Mouse (Mus musculus) heart, embryonic 11.5 days (tissue): ENCODE data around the gene Trpm5. TPM values are rescaled to one million over a fixed set of nuclear protein-coding genes. Genes with fewer than 3 reads are reported as not detected.

Source experiments
- ATAC-seq: fragments of 200-750 bp; cut with Nextera tagmentation; replicated peaks from 2 replicates; pipeline ENCODE4 v1.8.0; 2017; ENCODE audit warnings: moderate library complexity; ENCODE audit not compliant: insufficient number of reproducible peaks, low FRiP score, low TSS enrichment
- H3K27ac ChIP-seq: fragments of 300-500 bp; sonication (generic); 2 replicates; pipeline ENCODE4 v1.5.1; 2014; ENCODE audit warnings: mild to moderate bottlenecking, low read depth, low read length
- H3K27me3 ChIP-seq: fragments of 300-500 bp; sonication (generic); 2 replicates; pipeline ENCODE4 v1.6.1; 2014; ENCODE audit warnings: mild to moderate bottlenecking, low read length, mixed read lengths; ENCODE audit not compliant: control insufficient read depth, insufficient read depth
- H3K36me3 ChIP-seq: fragments of 300-500 bp; sonication (generic); 2 replicates; pipeline ENCODE4 v1.6.1; 2014; ENCODE audit warnings: mild to moderate bottlenecking, low read length, moderate library complexity, mixed read lengths; ENCODE audit not compliant: control insufficient read depth, insufficient read depth
- H3K4me1 ChIP-seq: fragments of 300-500 bp; sonication (generic); 2 replicates; pipeline ENCODE4 v1.6.1; 2014; ENCODE audit warnings: low read length; ENCODE audit not compliant: control insufficient read depth, insufficient read depth
- H3K4me2 ChIP-seq: fragments of 300-500 bp; sonication (generic); 2 replicates; pipeline ENCODE4 v1.6.1; 2014; ENCODE audit warnings: mild to moderate bottlenecking, moderate library complexity
- H3K4me3 ChIP-seq: fragments of 300-500 bp; sonication (generic); 2 replicates; pipeline ENCODE4 v1.5.1; 2014; ENCODE audit warnings: low read depth, low read length
- H3K9ac ChIP-seq: fragments of 300-500 bp; sonication (generic); 2 replicates; pipeline ENCODE4 v1.6.1; 2014; ENCODE audit warnings: mild to moderate bottlenecking, low read depth, low read length, moderate library complexity
- H3K9me3 ChIP-seq: fragments of 300-500 bp; sonication (generic); replicated peaks from 2 replicates; pipeline ENCODE4 v1.6.1; 2016; ENCODE audit warnings: low read length; ENCODE audit not compliant: control insufficient read depth
- WGBS: fragments of 180-500 bp; shearing (Covaris S2); extraction: QIAGEN DNeasy Blood & Tissue Kit; methylation state at CpG from one replicate; pipeline ENCODE4 v1.1.7; 2014; ENCODE audit not compliant: insufficient replicate concordance; 5-methylcytosine and 5-hydroxymethylcytosine counted together
- polyA plus RNA-seq: library from polyadenylated mRNA; unstranded; fragments of >200 nt; fragmentation: Nextera tagmentation; extraction: Ambion mirVana; gene quantifications from 2 replicates; pipeline ENCODE4 v1.2.1, GENCODE M21; 2014

Trpm5 gene
- polyA plus RNA-seq, 1 experiment from 2014 or later: 2.4 TPM

DNA sequence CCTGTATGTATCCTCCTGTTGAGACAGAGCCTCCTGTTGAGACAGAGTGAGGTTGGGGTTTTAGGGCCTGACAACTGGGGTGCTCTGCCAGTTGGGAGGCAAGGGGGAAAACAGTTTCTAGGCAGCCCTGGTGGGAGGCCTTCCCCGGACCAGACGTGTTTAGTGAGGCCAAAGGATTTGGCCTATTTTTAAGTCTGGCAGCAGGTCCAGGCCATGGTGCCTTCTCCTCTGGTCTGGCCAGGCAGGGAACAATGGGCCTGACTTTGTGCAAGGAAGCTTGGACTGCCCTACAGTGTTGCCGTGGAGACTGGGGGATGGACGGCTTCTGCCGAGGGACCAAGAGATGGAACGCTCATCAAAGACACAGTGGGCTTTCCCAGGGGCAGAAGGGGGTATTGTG, 30.2 kb downstream of the Trpm5 start:
- H3K9ac ChIP-seq: no peak overlapping the region
- ATAC-seq: no peak
- no peaks in the 10 kb centered on the region for H3K9me3 ChIP-seq
- peaks cover 54% of the 10 kb centered on the region for H3K36me3 ChIP-seq
- peaks cover 17% of the 10 kb centered on the region for H3K4me1 ChIP-seq
- no peak overlapping the region for H3K4me3 ChIP-seq
- no peak overlapping the region for H3K27ac ChIP-seq
- no peaks in the 10 kb centered on the region for H3K27me3 ChIP-seq
- H3K4me2 ChIP-seq: no peak overlapping the region
- WGBS: 89% methylated on average over 6 of the region's 6 CpGs

DNA sequence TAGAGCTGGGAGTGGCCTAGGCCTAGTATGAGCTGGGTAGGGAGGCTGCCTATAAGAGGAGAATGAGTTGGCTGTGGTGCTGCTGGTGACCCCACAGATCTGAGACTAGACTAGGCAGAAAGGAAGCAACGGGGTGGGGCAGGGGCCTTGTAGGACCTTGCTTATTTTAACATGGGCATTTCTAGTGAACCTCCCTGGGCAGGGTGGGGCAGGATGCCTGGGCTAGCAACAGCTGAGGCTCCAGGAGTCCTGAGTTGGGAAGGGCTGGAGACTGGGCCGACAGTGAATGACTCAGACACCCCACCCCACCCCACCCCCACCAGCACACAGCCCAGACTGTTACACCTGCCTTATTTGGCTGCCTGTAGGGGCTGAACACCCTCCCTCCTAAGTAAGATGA, 31.7 kb downstream of the Trpm5 start:
- Histone ChIP-seq H3K36me3 (peaks cover 48% of the 10 kb centered on the region), H3K4me2 (no peak overlapping the region), H3K27ac (no peak overlapping the region), H3K4me1 (peaks cover 27% of the 10 kb centered on the region), H3K4me3 (no peak overlapping the region), H3K9ac (no peak overlapping the region), H3K27me3 (no peaks in the 10 kb centered on the region), H3K9me3 (no peaks in the 10 kb centered on the region)
- ATAC-seq: no peak
- 66% methylated on average over 2 of the region's 2 CpGs for WGBS

GRCm38 (mm10) chr7:143059202-143059870, 35.1 kb downstream of the Trpm5 start:
- Histone ChIP-seq H3K27me3 (no peaks in the 10 kb centered on the region), H3K4me3 (no peak overlapping the region), H3K36me3 (peaks cover 20% of the 10 kb centered on the region), H3K27ac (peak overlapping the region; percentile 95), H3K9me3 (no peaks in the 10 kb centered on the region), H3K9ac (peak overlapping the region; percentile 59; the same call in 1 of the 2 replicates), H3K4me1 (peaks cover 60% of the 10 kb centered on the region), H3K4me2 (0 out of 2 replicates have a peak overlapping the region, but pooled peaks have one; percentile 96)
- WGBS: 72% methylated on average over 5 of the region's 5 CpGs
- ATAC-seq: no peak

DNA sequence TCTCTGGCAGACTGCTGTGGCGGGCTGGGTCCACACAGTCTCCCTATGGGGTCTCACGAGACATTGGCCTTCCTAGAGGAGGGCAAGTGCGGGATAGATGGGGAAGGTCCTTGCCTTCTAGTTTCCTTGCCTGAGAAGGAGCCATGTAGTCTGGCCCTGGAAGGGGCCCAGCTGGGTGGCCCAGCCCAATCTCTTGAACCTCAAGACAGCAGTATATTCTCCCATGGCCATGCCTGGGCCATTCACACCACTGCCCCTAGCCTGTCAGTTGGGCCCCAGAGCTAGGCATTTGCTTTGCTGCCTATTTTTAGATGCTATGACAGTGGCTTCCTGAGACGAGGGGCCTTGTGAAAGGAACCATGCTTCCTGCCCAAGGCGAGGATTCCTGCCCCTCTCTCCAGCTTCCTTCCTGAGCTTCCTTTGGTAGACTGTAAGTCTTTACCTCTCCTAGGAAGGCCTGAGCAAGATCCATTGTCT, 36.2 kb downstream of the Trpm5 start:
- Histone ChIP-seq H3K9me3 (no peaks in the 10 kb centered on the region), H3K27ac (peak overlapping the region; percentile 95), H3K4me3 (peak overlapping the region; percentile 11; the same call in 1 of the 2 replicates), H3K9ac (peak overlapping the region; percentile 59), H3K4me2 (peak overlapping the region; percentile 96), H3K36me3 (peaks cover 13% of the 10 kb centered on the region), H3K4me1 (peaks cover 65% of the 10 kb centered on the region), H3K27me3 (no peaks in the 10 kb centered on the region)
- ATAC-seq: peak; percentile 52
- WGBS: 19% methylated on average over 5 of the region's 5 CpGs

DNA sequence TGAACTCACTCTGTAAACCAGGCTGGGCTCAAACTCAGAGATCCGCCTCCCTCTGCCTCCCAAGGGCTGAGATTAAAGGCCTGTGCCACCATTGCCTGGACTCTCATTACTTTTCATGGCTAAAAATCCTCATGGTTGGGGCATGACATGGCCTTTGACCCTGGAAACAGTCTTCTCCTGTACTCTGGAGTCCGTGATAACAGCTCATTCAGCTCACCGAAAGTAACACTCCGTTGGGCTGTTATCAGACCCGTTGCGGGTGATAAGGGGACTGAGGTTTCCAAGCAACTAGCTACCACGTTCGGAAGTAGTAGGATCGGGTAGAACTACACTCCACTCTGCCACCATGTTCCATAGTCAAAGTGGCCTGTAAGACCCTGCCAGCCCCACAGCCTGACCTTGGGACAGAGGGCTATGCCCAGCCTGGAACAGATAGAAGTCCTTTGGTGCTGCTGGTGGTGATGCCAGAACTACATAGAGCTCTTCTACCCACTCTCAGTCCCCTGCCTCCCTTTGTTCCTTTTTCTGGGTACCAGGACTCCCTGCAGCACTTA, 36.7 kb downstream of the Trpm5 start:
- H3K4me2 ChIP-seq: peak overlapping the region; percentile 96
- 12% methylated on average over 9 of the region's 9 CpGs for WGBS
- peaks cover 8% of the 10 kb centered on the region for H3K36me3 ChIP-seq

GRCm38 (mm10) chr7:143057023-143057422, 37.4 kb downstream of the Trpm5 start:
- Histone ChIP-seq H3K4me2 (peak overlapping the region; percentile 96), H3K4me3 (no peak overlapping the region), H3K4me1 (peaks cover 66% of the 10 kb centered on the region), H3K27ac (peak overlapping the region; percentile 95), H3K27me3 (no peaks in the 10 kb centered on the region), H3K9ac (no peak overlapping the region), H3K9me3 (no peaks in the 10 kb centered on the region), H3K36me3 (0 out of 2 replicates have a peak, but pooled peaks cover 5% of the 10 kb centered on the region)
- ATAC-seq: no peak
- WGBS: 65% methylated on average over 5 of the region's 5 CpGs

More for the DNA sequence above, 36.7 kb downstream of the Trpm5 start:
- no peaks in the 10 kb centered on the region for H3K9me3 ChIP-seq
- ATAC-seq: 0 out of 2 replicates have a peak, but pooled peaks have one; percentile 5
- H3K4me1 ChIP-seq: peaks cover 65% of the 10 kb centered on the region
- peak overlapping the region; percentile 59 for H3K9ac ChIP-seq
- no peaks in the 10 kb centered on the region for H3K27me3 ChIP-seq
- peak overlapping the region; percentile 11; the same call in 1 of the 2 replicates for H3K4me3 ChIP-seq
- peak overlapping the region; percentile 95 for H3K27ac ChIP-seq

GRCm38 (mm10) chr7:143055499-143056186, 38.8 kb downstream of the Trpm5 start:
- H3K36me3 ChIP-seq: 0 out of 2 replicates have a peak, but pooled peaks cover 5% of the 10 kb centered on the region
- ATAC-seq: no peak
- no peaks in the 10 kb centered on the region for H3K9me3 ChIP-seq
- peaks cover 68% of the 10 kb centered on the region for H3K4me1 ChIP-seq
- peak overlapping the region; percentile 44; the same call in 1 of the 2 replicates for H3K9ac ChIP-seq
- H3K27ac ChIP-seq: peak overlapping the region; percentile 95; the same call in 1 of the 2 replicates
- H3K4me3 ChIP-seq: peak overlapping the region; percentile 8; the same call in 1 of the 2 replicates
- no peaks in the 10 kb centered on the region for H3K27me3 ChIP-seq
- H3K4me2 ChIP-seq: peak overlapping the region; percentile 96
- 64% methylated on average over 11 of the region's 11 CpGs for WGBS

GRCm38 (mm10) chr7:143055001-143055400, 39.4 kb downstream of the Trpm5 start:
- Histone ChIP-seq H3K9ac (peak overlapping the region; percentile 97), H3K36me3 (0 out of 2 replicates have a peak, but pooled peaks cover 2% of the 10 kb centered on the region), H3K27ac (0 out of 2 replicates have a peak overlapping the region, but pooled peaks have one; percentile 16), H3K4me2 (peak overlapping the region; percentile 96), H3K4me1 (peaks cover 67% of the 10 kb centered on the region), H3K9me3 (no peaks in the 10 kb centered on the region), H3K27me3 (no peaks in the 10 kb centered on the region), H3K4me3 (peak overlapping the region; percentile 95)
- ATAC-seq: no peak
- 65% methylated on average over 3 of the region's 3 CpGs for WGBS
